Mouse (Mus musculus): ENCODE measurements around the gene Erc1.

DNA sequence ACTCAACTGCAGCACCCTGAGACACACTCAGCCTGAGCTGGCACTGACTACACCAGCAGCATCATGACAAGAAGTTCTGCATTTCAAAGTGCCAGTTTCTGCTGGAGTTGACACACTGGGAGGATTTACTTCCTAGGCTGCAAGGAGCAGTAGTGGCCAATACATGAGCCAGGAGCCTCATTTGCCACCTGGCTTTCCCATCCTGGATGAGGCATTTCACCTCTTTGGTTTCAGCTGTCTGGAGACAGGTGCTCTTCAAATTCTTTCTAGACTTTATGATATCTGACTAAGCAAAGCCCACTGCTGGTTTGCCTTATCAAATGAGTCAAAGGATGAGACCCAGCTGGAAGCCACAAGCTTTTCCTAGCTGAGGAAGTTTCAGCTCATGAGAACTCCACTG lies 260.5 kb downstream of the Erc1 start:
- no peak for TF ChIP-seq CTCF (IDR thresholded peaks at IDR 0.05; ENCODE audit: insufficient read depth, low read length)
- TF ChIP-seq POLR2A (IDR thresholded peaks at IDR 0.05; ENCODE audit: borderline replicate concordance, extremely low read depth, low read depth, low read length) = no peak

Data from lung, adult 2 months (tissue).